Mouse (Mus musculus) midbrain, embryonic 15.5 days (tissue): ENCODE measurements around the gene Ssu72. TPM values are rescaled to one million over a fixed set of nuclear protein-coding genes. Genes with fewer than 3 reads are reported as not detected.

ENCODE experiments used
- ATAC-seq: fragments of 200-750 bp; cut with Nextera tagmentation; replicated peaks from 2 replicates; pipeline ENCODE4 v1.8.0; 2017; ENCODE audit warnings: moderate TSS enrichment
- H3K27ac ChIP-seq: fragments of 300-500 bp; sonication (generic); 2 replicates; pipeline ENCODE4 v1.5.1; 2015; ENCODE audit warnings: mild to moderate bottlenecking, inconsistent platforms
- H3K27me3 ChIP-seq: fragments of 300-500 bp; sonication (generic); replicated peaks from 2 replicates; pipeline ENCODE4 v1.6.1; 2015; ENCODE audit warnings: inconsistent platforms
- H3K36me3 ChIP-seq: fragments of 300-500 bp; sonication (generic); replicated peaks from 2 replicates; pipeline ENCODE4 v1.6.1; 2015; ENCODE audit warnings: inconsistent platforms
- H3K4me1 ChIP-seq: fragments of 300-500 bp; sonication (generic); 2 replicates; pipeline ENCODE4 v1.6.1; 2015; ENCODE audit warnings: inconsistent platforms
- H3K4me2 ChIP-seq: fragments of 300-500 bp; sonication (generic); 2 replicates; pipeline ENCODE4 v1.6.1; 2015; ENCODE audit warnings: inconsistent platforms, mild to moderate bottlenecking, moderate library complexity
- H3K4me3 ChIP-seq: fragments of 300-500 bp; sonication (generic); 2 replicates; pipeline ENCODE4 v1.5.1; 2015; ENCODE audit warnings: mild to moderate bottlenecking, inconsistent platforms
- H3K9ac ChIP-seq: fragments of 300-500 bp; sonication (generic); 2 replicates; pipeline ENCODE4 v1.6.1; 2015; ENCODE audit warnings: mild to moderate bottlenecking, inconsistent platforms
- H3K9me3 ChIP-seq: fragments of 300-500 bp; sonication (generic); 2 replicates; pipeline ENCODE4 v1.6.1; 2016; ENCODE audit warnings: inconsistent platforms
- WGBS: fragments of 180-500 bp; shearing (Covaris S2); methylation state at CpG from one replicate; pipeline ENCODE4 v1.1.7; 2015; ENCODE audit warnings: mixed read lengths; 5-methylcytosine and 5-hydroxymethylcytosine counted together
- polyA plus RNA-seq: library from polyadenylated mRNA; unstranded; fragments of >200 nt; fragmentation: Nextera tagmentation; extraction: Ambion mirVana; gene quantifications from 2 replicates; pipeline ENCODE4 v1.2.1, GENCODE M21; 2015

The Ssu72 gene
- polyA plus RNA-seq, 1 experiment from 2014 or later, result 151 TPM

- Histone ChIP-seq H3K27ac (peak overlapping the region; percentile 22; the same call in 1 of the 2 replicates), H3K4me1 (peaks cover 21% of the 10 kb centered on the region), H3K9ac (no peak overlapping the region), H3K4me2 (no peak overlapping the region), H3K36me3 (no peaks in the 10 kb centered on the region), H3K4me3 (no peak overlapping the region), H3K27me3 (peaks cover 17% of the 10 kb centered on the region), H3K9me3 (no peaks in the 10 kb centered on the region)
- ATAC-seq, result no peak
- WGBS, result 33% methylated on average over 2 of the region's 2 CpGs
These were observed 72.2 kb downstream of the Ssu72 start for GRCm38 (mm10) chr4:155776704-155777335.

GRCm38 (mm10) chr4:155777816-155778215, 73.2 kb downstream of the Ssu72 start:
- Histone ChIP-seq H3K36me3 (no peaks in the 10 kb centered on the region), H3K27me3 (peaks cover 8% of the 10 kb centered on the region), H3K9me3 (no peaks in the 10 kb centered on the region), H3K9ac (no peak overlapping the region), H3K4me2 (no peak overlapping the region), H3K27ac (no peak overlapping the region), H3K4me1 (peaks cover 21% of the 10 kb centered on the region), H3K4me3 (no peak overlapping the region)
- ATAC-seq, result no peak
- 86% methylated on average over 2 of the region's 2 CpGs for WGBS

- no peak overlapping the region for H3K27ac ChIP-seq
- H3K27me3 ChIP-seq, result no peaks in the 10 kb centered on the region; the same call in 1 of the 2 replicates
- no peak for ATAC-seq
- no peak overlapping the region for H3K4me3 ChIP-seq
- no peak overlapping the region for H3K9ac ChIP-seq
- peaks cover 19% of the 10 kb centered on the region for H3K4me1 ChIP-seq
- H3K36me3 ChIP-seq, result no peaks in the 10 kb centered on the region
- no peak overlapping the region for H3K4me2 ChIP-seq
- no peaks in the 10 kb centered on the region for H3K9me3 ChIP-seq
- WGBS, result 75% methylated on average over 4 of the region's 4 CpGs
These were observed 74.9 kb downstream of the Ssu72 start for GRCm38 (mm10) chr4:155779498-155779897.

GRCm38 (mm10) chr4:155780895-155781294, 76.3 kb downstream of the Ssu72 start:
- 31% methylated on average over 6 of the region's 6 CpGs for WGBS
- no peak overlapping the region for H3K27ac ChIP-seq
- peaks cover 17% of the 10 kb centered on the region for H3K4me1 ChIP-seq

More at GRCm38 (mm10) chr4:155780895-155781294, 76.3 kb downstream of the Ssu72 start:
- Histone ChIP-seq H3K4me3 (no peak overlapping the region), H3K9ac (no peak overlapping the region), H3K4me2 (no peak overlapping the region), H3K27me3 (no peaks in the 10 kb centered on the region), H3K36me3 (no peaks in the 10 kb centered on the region), H3K9me3 (no peaks in the 10 kb centered on the region)
- ATAC-seq, result no peak

Other genes starting within 250 kb of the Ssu72 start
- 0.44 TPM in 1 of 2 replicates, not detected in the other for gene Tmem52, start 235.7 kb upstream of the Ssu72 start, polyA plus RNA-seq
- 1,179 and 1,183 TPM in 2 replicates for gene Gnb1, start 213.4 kb upstream of the Ssu72 start, polyA plus RNA-seq
- gene Nadk, start 142.4 kb upstream of the Ssu72 start, polyA plus RNA-seq, result 82.9 and 88.7 TPM in 2 replicates
- gene Slc35e2, start 103.4 kb upstream of the Ssu72 start, polyA plus RNA-seq, result 15.3 and 17.5 TPM in 2 replicates
- gene Cdk11b, start 79.9 kb upstream of the Ssu72 start, polyA plus RNA-seq, result 54.6 and 56.2 TPM in 2 replicates
- gene Gm10563, start 59.4 kb upstream of the Ssu72 start, polyA plus RNA-seq, result not detected in 2 replicates
- 3.8 and 5.5 TPM in 2 replicates for gene Mmp23, start 51.4 kb upstream of the Ssu72 start, polyA plus RNA-seq
- gene Mib2, start 35.6 kb upstream of the Ssu72 start, polyA plus RNA-seq, result 61.0 and 62.1 TPM in 2 replicates
- gene Fndc10, start 10.5 kb upstream of the Ssu72 start, polyA plus RNA-seq, result 15.7 and 17.1 TPM in 2 replicates
- 24.8 and 24.9 TPM in 2 replicates for gene Tmem240, start 30.0 kb downstream of the Ssu72 start, polyA plus RNA-seq
- gene Atad3a, start 56.3 kb downstream of the Ssu72 start, polyA plus RNA-seq, result 93.4 and 99.2 TPM in 2 replicates
- gene Vwa1, start 69.9 kb downstream of the Ssu72 start, polyA plus RNA-seq, result 31.5 and 33.5 TPM in 2 replicates
- gene Tmem88b, start 81.1 kb downstream of the Ssu72 start, polyA plus RNA-seq, result 0.93 and 1.2 TPM in 2 replicates
- gene Ankrd65, start 85.6 kb downstream of the Ssu72 start, polyA plus RNA-seq, result not detected in 2 replicates
- 242 and 244 TPM in 2 replicates for gene Mrpl20, start 98.1 kb downstream of the Ssu72 start, polyA plus RNA-seq
- gene Ccnl2, start 107.7 kb downstream of the Ssu72 start, polyA plus RNA-seq, result 155 and 164 TPM in 2 replicates
- gene Aurkaip1, start 126.5 kb downstream of the Ssu72 start, polyA plus RNA-seq, result 128 and 129 TPM in 2 replicates
- gene Mxra8, start 134.9 kb downstream of the Ssu72 start, polyA plus RNA-seq, result 23.4 and 32.6 TPM in 2 replicates
- gene Dvl1, start 142.6 kb downstream of the Ssu72 start, polyA plus RNA-seq, result 30.9 and 37.0 TPM in 2 replicates
- 0.61 and 0.72 TPM in 2 replicates for gene Tas1r3, start 158.6 kb downstream of the Ssu72 start, polyA plus RNA-seq
- gene Cptp, start 164.6 kb downstream of the Ssu72 start, polyA plus RNA-seq, result 28.1 and 29.1 TPM in 2 replicates
- 80.6 and 83.6 TPM in 2 replicates for gene Ints11, start 164.7 kb downstream of the Ssu72 start, polyA plus RNA-seq
- gene Pusl1, start 187.0 kb downstream of the Ssu72 start, polyA plus RNA-seq, result 60.1 and 66.6 TPM in 2 replicates
- 88.3 and 89.8 TPM in 2 replicates for gene Acap3, start 187.0 kb downstream of the Ssu72 start, polyA plus RNA-seq
- 115 and 118 TPM in 2 replicates for gene Ube2j2, start 239.0 kb downstream of the Ssu72 start, polyA plus RNA-seq